Mouse (Mus musculus): Measurements from ENCODE around the gene Cdc7. TPM values are rescaled to one million over a fixed set of nuclear protein-coding genes. Genes with fewer than 3 reads are reported as not detected.

The Cdc7 gene
- polyA plus RNA-seq (2014; fragmentation: Illumina TruSeq; extraction: RNeasy Lipid Tissue Mini Kit (QIAGEN cat#74804); ENCODE audit: low read depth, low replicate concordance): 3.1 TPM

GRCm38 (mm10) chr5:106963584-106964512, at the start of gene Cdc7:
Cdc7 (plus strand) TSS chr5:106964322.

GRCm38 (mm10) chr5:106925488-106926368, 38.4 kb upstream of the Cdc7 start, which contains the start of gene Hfm1:
Hfm1 (minus strand) TSS chr5:106926321.

Other genes with a start within 250 kb of the Cdc7 start
- 0.27 TPM for gene Hfm1, start 38.0 kb upstream of the Cdc7 start, polyA plus RNA-seq (2014; fragmentation: Illumina TruSeq; extraction: RNeasy Lipid Tissue Mini Kit (QIAGEN cat#74804); ENCODE audit: low read depth, low replicate concordance)